Mouse (Mus musculus) hindbrain, embryonic 16.5 days (tissue): ENCODE measurements around the gene Taf9. TPM values are rescaled to one million over a fixed set of nuclear protein-coding genes. Genes with fewer than 3 reads are reported as not detected.
A peak's percentile ranks its signal among the peaks of the same experiment; 100 is the strongest.

Source experiments
- ATAC-seq: fragments of 200-750 bp; cut with Nextera tagmentation; 2 replicates; pipeline ENCODE4 v1.8.0; 2017; ENCODE audit warnings: moderate TSS enrichment, moderate library complexity
- H3K27ac ChIP-seq: fragments of 300-500 bp; sonication (generic); 2 replicates; pipeline ENCODE4 v1.5.1; 2014; ENCODE audit warnings: low read depth, mild to moderate bottlenecking, control low read depth, low read length, moderate library complexity
- H3K27me3 ChIP-seq: fragments of 300-500 bp; sonication (generic); replicated peaks from 2 replicates; pipeline ENCODE4 v1.6.1; 2014; ENCODE audit warnings: low read length; ENCODE audit not compliant: control insufficient read depth, insufficient read depth
- H3K36me3 ChIP-seq: fragments of 300-500 bp; sonication (generic); 2 replicates; pipeline ENCODE4 v1.6.1; 2014; ENCODE audit warnings: mild to moderate bottlenecking, low read length, moderate library complexity, mixed read lengths; ENCODE audit not compliant: control insufficient read depth, insufficient read depth
- H3K4me1 ChIP-seq: fragments of 300-500 bp; sonication (generic); 2 replicates; pipeline ENCODE4 v1.6.1; 2014; ENCODE audit warnings: low read depth, low read length; ENCODE audit not compliant: control insufficient read depth, insufficient read depth
- H3K4me2 ChIP-seq: fragments of 300-500 bp; sonication (generic); 2 replicates; pipeline ENCODE4 v1.6.1; 2014; ENCODE audit warnings: mild to moderate bottlenecking, low read length, control low read depth, moderate library complexity
- H3K4me3 ChIP-seq: fragments of 300-500 bp; sonication (generic); 2 replicates; pipeline ENCODE4 v1.5.1; 2014; ENCODE audit warnings: mild to moderate bottlenecking, low read length, control low read depth, moderate library complexity
- H3K9ac ChIP-seq: fragments of 300-500 bp; sonication (generic); 2 replicates; pipeline ENCODE4 v1.6.1; 2014; ENCODE audit warnings: low read depth, mild to moderate bottlenecking, control low read depth, low read length, moderate library complexity
- H3K9me3 ChIP-seq: fragments of 300-500 bp; sonication (generic); 2 replicates; pipeline ENCODE4 v1.6.1; 2014; ENCODE audit warnings: mild to moderate bottlenecking, low read length, moderate library complexity; ENCODE audit not compliant: control insufficient read depth
- WGBS: fragments of 180-500 bp; shearing (Covaris S2); extraction: QIAGEN DNeasy Blood & Tissue Kit; methylation state at CpG from one replicate; pipeline ENCODE4 v1.1.7; 2014; 5-methylcytosine and 5-hydroxymethylcytosine counted together
- polyA plus RNA-seq: library from polyadenylated mRNA; unstranded; fragments of >200 nt; fragmentation: Nextera tagmentation; extraction: Ambion mirVana; gene quantifications from 2 replicates; pipeline ENCODE4 v1.2.1, GENCODE M21; 2015

Taf9 gene
- polyA plus RNA-seq = 24.9 and 27.8 TPM in 2 replicates

DNA sequence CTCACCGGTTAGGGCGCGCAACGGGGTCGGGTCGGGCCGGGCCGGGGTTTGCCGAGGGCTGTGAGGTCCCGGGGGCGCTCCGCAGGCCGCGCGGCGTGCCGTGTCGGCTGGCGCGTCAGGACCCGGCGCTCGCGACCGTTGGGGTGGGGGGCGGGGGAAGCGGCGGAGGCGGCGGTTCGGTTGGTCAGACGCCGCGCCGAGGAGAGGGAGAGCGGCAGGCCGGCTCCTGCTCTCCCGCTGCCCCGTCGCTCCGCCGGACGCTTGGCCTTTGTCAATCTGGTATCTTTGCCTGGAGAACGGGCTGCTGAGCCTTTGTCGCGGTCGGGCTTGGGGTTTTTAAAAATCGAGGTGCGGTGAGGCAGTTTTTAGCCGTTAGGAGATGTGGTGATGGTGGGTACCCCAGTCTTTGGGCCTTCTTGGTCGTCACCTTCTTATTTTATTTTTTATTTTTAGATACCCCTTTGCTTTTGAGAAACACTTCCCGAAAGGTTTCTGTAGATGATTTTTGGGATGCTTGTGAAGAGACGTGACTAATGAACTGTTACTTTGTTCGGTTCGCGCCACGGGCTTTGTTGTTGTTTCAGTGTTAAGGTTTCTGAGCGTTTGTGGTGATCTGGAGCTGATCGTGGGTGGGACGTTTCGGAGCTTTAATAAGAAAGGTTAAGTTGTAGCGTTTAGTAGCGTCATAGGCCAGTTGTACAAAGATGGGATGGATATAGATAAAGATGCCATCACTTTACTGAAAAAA, at the start of gene Taf9:
TSS of gene Taf9 (plus strand) at position 141 of the 748 bp plus-strand sequence.
- Histone ChIP-seq H3K4me2 (peak within 1 kb of the TSS; percentile 73), H3K36me3 (no peaks in the 10 kb centered on the region; the same call in none of the 2 replicates), H3K27me3 (no peaks in the 10 kb centered on the region), H3K9me3 (no peaks in the 10 kb centered on the region), H3K9ac (peak within 1 kb of the TSS; percentile 91), H3K4me3 (peak within 1 kb of the TSS; percentile 89), H3K27ac (peak within 1 kb of the TSS; percentile 98), H3K4me1 (peaks cover 10% of the 10 kb centered on the region)
- ATAC-seq = no peak; the same call in 1 of the 2 replicates
- WGBS = under 1% methylated on average over 60 of the region's 63 CpGs

DNA sequence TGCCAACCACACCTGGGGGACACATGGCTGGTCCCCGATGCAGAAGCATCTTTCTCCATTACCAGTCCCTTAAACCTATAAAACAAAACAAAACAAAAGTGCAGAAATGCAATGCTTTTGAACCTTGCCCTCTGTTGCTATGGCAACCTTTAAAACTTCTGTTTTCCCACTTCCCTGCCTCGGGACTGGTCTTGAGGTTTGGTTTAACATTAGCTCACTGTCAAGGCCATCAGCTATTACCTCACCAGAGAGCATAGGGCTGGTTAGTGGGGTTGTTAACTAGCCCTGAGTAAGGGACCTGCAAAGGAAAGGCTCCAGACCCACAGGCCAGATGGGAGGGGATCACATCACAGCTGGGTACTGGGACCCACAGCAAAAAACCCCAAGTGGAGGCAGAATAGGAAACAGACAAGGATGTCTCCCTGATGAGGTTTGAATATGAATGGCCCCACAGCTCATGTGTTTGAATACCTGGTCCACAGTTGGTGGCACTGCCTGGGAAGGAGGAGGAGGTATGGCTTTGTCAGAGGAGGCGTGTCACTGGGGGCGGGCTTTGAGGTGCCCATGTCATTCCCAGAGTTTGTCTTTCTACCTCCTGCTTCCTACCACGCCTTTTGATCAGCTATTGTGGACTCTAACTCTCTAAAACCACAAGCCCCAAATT, 49.0 kb upstream of the Taf9 start:
- no peak overlapping the region for H3K4me3 ChIP-seq
- H3K4me1 ChIP-seq = no peaks in the 10 kb centered on the region
- H3K27ac ChIP-seq = no peak overlapping the region
- no peak overlapping the region for H3K4me2 ChIP-seq
- no peaks in the 10 kb centered on the region for H3K36me3 ChIP-seq
- H3K9me3 ChIP-seq = no peaks in the 10 kb centered on the region
- WGBS = 57% methylated on average over 5 of the region's 5 CpGs
- no peak overlapping the region for H3K9ac ChIP-seq
- H3K27me3 ChIP-seq = no peaks in the 10 kb centered on the region
- no peak for ATAC-seq

DNA sequence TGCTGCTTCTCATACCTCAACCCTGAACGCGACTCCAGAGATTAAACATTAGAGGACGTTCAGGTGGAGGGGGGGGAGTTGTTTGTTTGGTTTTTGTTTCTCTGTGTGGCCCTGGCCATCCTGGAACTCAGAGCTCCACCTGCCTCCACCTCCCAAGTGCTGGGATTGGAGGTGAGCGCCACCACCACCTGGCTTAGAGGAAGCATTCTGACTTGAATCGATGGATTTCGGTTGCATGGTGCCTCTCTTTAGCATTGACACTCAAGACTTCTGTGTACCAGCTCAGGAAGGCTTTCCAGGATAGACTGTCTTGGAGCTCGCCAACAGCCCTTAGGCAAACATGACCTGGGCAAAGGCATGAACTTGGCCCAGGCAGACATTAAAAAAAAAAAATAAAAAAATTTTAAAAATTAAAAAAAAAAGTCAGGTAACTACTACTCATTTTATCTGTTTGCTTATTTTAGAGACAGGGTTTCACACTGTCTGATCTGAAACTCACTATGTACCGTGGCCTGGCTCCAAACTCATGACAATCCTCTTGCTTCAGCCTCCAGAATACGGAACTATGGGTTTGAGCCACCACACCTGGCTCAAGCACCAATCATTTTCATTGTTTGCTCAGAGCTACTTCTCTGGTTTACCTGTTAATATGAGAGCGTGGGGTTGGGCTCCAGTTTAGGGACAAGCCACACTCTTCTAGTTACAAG, 48.2 kb upstream of the Taf9 start:
- Histone ChIP-seq H3K9me3 (peaks cover 3% of the 10 kb centered on the region; the same call in 1 of the 2 replicates), H3K9ac (no peak overlapping the region), H3K4me1 (no peaks in the 10 kb centered on the region), H3K4me3 (no peak overlapping the region), H3K27ac (no peak overlapping the region), H3K36me3 (no peaks in the 10 kb centered on the region), H3K4me2 (no peak overlapping the region), H3K27me3 (no peaks in the 10 kb centered on the region)
- no peak for ATAC-seq
- WGBS = 90% methylated on average over 10 of the region's 10 CpGs

DNA sequence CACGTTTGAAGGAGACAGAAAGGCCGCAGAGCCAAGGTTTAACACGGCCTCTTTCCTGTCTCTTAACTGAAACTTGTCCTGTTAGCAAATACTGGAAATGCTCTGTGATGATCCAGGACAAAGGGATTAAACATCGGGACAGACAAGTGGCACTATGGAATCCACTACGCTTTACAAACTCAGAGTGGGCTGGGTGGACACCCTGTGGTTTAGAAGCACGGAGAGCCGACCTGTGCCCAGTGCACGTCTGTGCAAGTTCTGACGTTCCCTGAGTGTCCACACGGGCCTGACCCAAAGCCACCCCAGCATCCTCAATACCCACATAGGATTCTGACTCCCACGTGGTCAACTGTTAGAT, 47.7 kb upstream of the Taf9 start:
- no peak overlapping the region for H3K27ac ChIP-seq
- H3K4me1 ChIP-seq = no peaks in the 10 kb centered on the region
- H3K4me3 ChIP-seq = no peak overlapping the region
- H3K4me2 ChIP-seq = no peak overlapping the region
- H3K27me3 ChIP-seq = no peaks in the 10 kb centered on the region
- peaks cover 3% of the 10 kb centered on the region; the same call in 1 of the 2 replicates for H3K9me3 ChIP-seq
- ATAC-seq = no peak
- H3K9ac ChIP-seq = no peak overlapping the region
- WGBS = 92% methylated on average over 11 of the region's 11 CpGs
- no peaks in the 10 kb centered on the region for H3K36me3 ChIP-seq

DNA sequence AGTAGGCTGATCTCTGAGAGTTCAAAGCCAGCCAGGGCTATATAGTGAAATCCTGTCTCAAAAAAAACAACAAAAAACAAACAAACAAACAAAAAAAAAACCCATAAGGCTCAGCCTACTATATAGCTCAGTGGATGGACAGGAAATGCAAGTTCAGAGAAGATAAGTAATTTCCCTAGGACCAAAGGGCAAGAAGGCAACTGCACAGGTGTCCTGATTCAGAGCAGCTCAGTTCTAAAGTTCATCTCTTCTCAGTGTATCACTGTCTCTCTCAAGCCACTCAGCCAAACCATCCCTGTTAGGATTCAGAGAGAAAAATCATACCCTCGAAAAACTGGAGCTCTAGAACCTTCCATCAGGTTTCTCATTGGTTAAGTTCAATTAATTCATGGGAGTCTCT, 45.5 kb upstream of the Taf9 start:
- Histone ChIP-seq H3K4me3 (no peak overlapping the region), H3K9me3 (peaks cover 3% of the 10 kb centered on the region; the same call in 1 of the 2 replicates), H3K27me3 (no peaks in the 10 kb centered on the region), H3K9ac (no peak overlapping the region), H3K27ac (no peak overlapping the region), H3K4me1 (no peaks in the 10 kb centered on the region), H3K36me3 (no peaks in the 10 kb centered on the region), H3K4me2 (no peak overlapping the region)
- WGBS = 85% methylated on average over 1 of the region's 1 CpGs
- no peak for ATAC-seq

DNA sequence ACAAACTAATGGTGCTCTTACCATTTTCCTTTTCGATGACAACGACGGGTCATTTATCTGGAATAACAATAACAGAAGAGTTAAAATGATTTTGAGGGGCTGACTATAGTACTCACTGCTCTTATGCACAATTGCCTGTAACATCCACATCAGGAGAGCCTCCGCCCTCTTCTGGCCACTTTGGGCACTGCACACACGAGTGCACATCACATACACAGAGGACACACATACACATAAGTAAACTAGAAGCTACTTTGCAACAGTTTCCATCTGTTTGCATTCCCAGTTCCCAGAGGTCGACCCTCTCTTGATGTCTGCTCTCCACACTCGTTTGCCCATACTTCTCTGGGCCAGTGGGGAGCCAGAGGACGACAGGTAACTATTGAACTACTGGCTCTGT, 43.6 kb upstream of the Taf9 start:
- Histone ChIP-seq H3K36me3 (peaks cover 3% of the 10 kb centered on the region), H3K9me3 (peaks cover 3% of the 10 kb centered on the region; the same call in 1 of the 2 replicates), H3K27ac (no peak overlapping the region), H3K4me3 (no peak overlapping the region), H3K4me2 (no peak overlapping the region), H3K27me3 (no peaks in the 10 kb centered on the region), H3K9ac (no peak overlapping the region), H3K4me1 (no peaks in the 10 kb centered on the region)
- 87% methylated on average over 8 of the region's 8 CpGs for WGBS
- ATAC-seq = no peak

DNA sequence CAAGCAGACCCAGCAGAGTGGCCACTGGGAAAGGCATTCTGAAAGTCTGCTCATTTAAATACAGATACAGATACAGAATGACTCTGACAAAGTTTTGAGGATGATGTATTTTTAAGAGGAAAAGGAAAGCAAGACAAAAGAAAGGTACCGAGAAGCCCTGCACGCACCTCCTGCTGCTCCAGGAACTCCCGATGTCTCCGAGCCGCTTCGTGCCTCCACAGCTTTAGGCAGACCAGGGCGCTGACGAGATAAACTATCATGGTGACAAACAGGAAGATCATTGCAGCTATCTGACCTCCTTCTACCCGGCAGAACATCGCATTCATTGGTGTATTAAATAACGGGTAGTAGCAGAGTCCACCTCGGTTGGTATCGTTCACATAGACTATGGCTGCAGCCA, 40.1 kb upstream of the Taf9 start:
- peaks cover 3% of the 10 kb centered on the region for H3K36me3 ChIP-seq
- no peak overlapping the region for H3K9ac ChIP-seq
- no peaks in the 10 kb centered on the region; the same call in 1 of the 2 replicates for H3K4me1 ChIP-seq
- H3K4me3 ChIP-seq = no peak overlapping the region
- no peak for ATAC-seq
- H3K9me3 ChIP-seq = peaks cover 3% of the 10 kb centered on the region; the same call in 1 of the 2 replicates
- no peak overlapping the region for H3K4me2 ChIP-seq
- WGBS = 95% methylated on average over 13 of the region's 13 CpGs
- no peaks in the 10 kb centered on the region for H3K27me3 ChIP-seq
- no peak overlapping the region for H3K27ac ChIP-seq

DNA sequence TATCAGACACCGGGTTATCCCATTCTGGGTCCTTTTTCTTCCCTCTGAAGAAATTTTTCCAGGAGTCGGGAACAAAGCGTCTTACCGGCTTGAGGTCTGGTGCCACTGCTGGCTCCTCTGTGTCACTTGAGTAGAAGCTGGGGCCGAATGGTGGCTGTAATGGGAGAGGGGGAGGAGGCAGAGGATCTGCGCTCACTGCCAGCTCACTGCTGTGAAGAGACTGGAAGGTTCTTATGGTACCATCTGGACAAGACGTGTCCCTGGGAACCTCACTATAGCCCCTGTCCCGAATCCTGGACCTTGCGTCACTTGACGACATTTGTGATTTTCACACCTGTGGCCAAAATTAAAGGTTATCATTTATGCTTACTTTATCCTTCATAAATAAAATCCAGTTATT, 39.1 kb upstream of the Taf9 start:
- H3K36me3 ChIP-seq = peaks cover 4% of the 10 kb centered on the region
- H3K27ac ChIP-seq = no peak overlapping the region
- H3K9ac ChIP-seq = no peak overlapping the region
- WGBS = 87% methylated on average over 10 of the region's 10 CpGs
- no peak overlapping the region for H3K4me3 ChIP-seq
- no peak for ATAC-seq
- H3K27me3 ChIP-seq = peaks cover 3% of the 10 kb centered on the region; the same call in 1 of the 2 replicates
- H3K4me2 ChIP-seq = no peak overlapping the region
- H3K9me3 ChIP-seq = peaks cover 3% of the 10 kb centered on the region; the same call in 1 of the 2 replicates
- H3K4me1 ChIP-seq = no peaks in the 10 kb centered on the region; the same call in none of the 2 replicates

DNA sequence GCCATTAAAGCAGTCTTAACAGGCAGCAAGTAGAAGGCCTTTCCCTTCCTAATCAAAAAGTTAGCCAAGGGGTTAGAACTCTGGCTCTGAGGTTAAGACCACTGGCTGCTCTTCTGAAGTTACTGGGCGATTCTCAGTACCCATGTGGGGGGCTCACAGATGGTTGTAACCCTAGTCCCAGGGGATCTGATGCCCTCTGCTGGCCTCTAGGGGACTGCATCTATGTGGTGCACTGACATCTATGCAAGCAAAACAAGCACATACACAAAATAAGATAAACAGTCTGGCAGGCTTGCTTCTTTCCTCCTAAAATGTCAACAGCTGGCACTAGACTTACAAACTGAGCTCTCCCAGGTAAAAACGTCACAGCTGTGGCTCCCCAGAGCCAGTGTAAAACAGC, 38.5 kb upstream of the Taf9 start:
- Histone ChIP-seq H3K4me3 (no peak overlapping the region), H3K4me2 (no peak overlapping the region), H3K9ac (no peak overlapping the region), H3K27ac (no peak overlapping the region), H3K4me1 (no peaks in the 10 kb centered on the region; the same call in none of the 2 replicates), H3K36me3 (peaks cover 10% of the 10 kb centered on the region), H3K9me3 (peaks cover under 1% of the 10 kb centered on the region; the same call in 1 of the 2 replicates), H3K27me3 (peaks cover 9% of the 10 kb centered on the region)
- no peak for ATAC-seq
- WGBS = 67% methylated on average over 2 of the region's 2 CpGs
